Mouse (Mus musculus): ENCODE measurements around the gene Vmn1r55.
A peak's percentile ranks its signal among the peaks of the same experiment; 100 is the strongest.
"Not testable (repeated sequence)": the region's sequence is repeated elsewhere in the genome, so short reads cannot be mapped to it uniquely, and the experiment has no call there.

Vmn1r55 gene

GRCm38 (mm10) chr7:5080815-5081214, 68.7 kb downstream of the Vmn1r55 start:
- DNase-seq: no peak

GRCm38 (mm10) chr7:5080010-5080751, 69.3 kb downstream of the Vmn1r55 start, which contains the start of gene Epn1:
Gene Epn1 (plus strand): TSS chr7:5080235.
- DNase-seq: peak; percentile 99

- not testable (repeated sequence) for DNase-seq
Observed at GRCm38 (mm10) chr7:5079365-5080009, 70.0 kb downstream of the Vmn1r55 start.

Measured in kidney, postnatal 10 days (tissue).